Mouse (Mus musculus) layer of hippocampus, postnatal 10 days (tissue): Measurements from ENCODE around the gene C1qtnf5. TPM values are rescaled to one million over a fixed set of nuclear protein-coding genes. Genes with fewer than 3 reads are reported as not detected.

Experiments used
- DNase-seq, 2 experiments: peaks; one replicate each; pipeline ENCODE4 v3.0.0; 2021; ENCODE audit warnings: low spot score in 2 of 2
- total RNA-seq, 2 experiments: library from RNA; stranded (reverse); gene quantifications; 2 replicates each; pipeline ENCODE4 v1.2.3; 2021

The C1qtnf5 gene
- total RNA-seq, 2 experiments from 2014 or later = 16.0 to 17.6 TPM

DNA sequence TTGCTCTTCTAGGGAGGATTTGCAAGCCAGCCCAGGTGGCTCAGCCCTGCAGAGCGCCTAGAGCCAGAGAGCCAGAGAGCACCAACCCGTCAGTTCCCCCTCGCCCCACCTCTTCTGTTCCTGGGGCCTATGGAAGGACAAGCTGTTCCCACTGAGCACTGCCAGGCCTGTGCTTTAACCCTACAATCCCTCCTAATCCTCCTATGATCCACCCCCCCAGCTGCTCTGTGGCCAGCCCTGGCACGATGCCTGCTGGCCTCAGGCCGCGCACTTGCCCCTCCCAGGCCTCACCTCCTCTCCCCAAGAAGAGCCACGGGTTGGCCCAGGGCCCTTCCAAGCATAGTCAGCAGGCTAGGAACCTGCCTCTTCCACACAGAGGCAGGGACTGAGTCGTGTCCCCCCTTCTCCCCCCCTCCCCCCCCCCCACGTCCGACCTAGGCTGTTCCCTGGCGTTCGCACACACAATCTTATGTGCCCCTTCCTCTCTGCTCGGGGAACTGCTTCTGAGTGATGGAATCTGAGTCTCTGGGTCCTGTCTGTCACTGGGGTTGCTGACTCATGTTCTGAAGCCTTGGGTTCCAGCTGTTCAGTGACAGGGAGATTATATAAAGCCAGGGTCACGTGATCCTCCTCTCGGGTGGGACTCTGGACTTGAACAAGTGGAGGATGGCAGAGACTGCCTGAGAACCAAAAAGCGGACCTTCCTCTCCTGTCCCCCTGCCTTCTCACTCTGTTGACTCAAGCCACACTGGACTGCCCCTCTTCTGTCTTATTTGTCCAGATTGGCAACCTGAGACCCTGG, 27.9 kb upstream of the C1qtnf5 start:
- peak; percentile 64 to 70 for DNase-seq

DNA sequence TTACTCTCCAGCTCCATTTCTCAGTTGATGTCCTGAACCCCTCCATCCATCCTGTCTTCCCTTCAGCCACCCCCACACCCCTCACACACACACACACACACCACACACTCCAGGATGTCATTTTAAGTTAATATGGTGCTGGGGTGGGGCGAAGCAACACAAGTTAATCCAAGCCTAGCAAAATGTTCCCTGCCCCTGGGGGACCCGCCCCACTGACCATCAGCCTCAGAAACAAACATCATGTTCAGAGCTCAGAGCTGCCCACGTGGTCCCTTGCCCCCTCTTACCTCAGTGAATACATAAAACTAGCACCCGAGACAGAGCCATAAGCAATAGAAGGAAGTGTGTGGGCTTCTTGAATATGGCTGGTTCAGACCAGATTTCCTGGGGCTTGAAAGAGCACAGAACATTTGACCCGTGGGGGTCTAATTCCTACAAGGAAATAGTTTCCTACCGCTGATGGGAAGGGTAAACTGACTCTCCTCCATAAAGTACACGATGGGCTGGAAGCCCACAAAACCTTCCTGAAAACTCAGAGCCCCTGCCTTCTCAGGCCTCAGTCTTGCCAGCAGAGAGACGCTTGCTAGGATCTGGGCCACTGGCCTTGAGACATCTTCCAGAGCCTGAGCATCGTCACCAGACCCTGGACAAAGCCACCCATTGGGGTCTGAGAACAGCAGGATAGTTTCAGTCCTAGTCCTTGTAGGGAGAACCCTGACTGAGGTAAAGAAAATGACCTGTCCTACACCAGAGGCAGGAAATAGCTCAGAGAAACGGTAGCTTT, 26.9 kb upstream of the C1qtnf5 start:
- no peak for DNase-seq

DNA sequence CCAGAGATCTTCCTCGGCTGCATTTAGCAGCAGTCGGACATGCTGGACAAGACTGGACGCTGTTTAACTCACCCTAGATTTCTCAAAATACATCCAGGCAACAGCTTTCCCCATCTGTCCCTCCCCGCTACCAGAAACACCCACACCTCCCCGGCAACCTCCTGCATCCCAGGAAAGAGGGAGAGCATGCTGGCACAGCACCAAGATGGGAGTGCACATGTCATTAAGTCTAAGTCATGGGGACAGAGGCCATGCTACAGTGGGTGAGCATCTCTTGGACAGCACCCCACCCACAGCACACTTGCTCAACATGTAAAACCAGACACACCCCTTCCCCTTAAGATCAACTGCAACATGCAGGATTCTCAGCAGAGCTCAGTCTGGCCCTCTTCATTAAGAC, 26.1 kb upstream of the C1qtnf5 start:
- DNase-seq = no peak

DNA sequence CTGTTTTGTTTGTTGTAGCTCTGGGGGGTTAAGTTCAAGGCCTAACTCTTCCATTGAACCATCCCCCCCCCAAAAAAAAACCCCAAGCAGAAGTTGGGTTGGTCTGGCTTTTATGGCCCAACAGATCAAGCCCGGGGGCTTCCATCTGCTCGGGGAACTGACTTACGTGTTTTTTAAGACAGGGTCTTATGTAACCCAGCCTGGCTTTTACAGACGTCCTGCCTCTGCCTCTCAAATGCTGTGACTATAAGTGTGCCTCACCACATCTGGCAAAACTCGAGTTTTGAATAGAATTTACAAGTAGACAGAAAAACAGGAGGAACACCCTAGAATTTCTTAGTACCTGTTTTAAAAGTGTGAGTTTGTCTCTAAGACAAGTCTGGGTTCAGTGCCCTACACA, 25.5 kb upstream of the C1qtnf5 start:
- no peak for DNase-seq

DNA sequence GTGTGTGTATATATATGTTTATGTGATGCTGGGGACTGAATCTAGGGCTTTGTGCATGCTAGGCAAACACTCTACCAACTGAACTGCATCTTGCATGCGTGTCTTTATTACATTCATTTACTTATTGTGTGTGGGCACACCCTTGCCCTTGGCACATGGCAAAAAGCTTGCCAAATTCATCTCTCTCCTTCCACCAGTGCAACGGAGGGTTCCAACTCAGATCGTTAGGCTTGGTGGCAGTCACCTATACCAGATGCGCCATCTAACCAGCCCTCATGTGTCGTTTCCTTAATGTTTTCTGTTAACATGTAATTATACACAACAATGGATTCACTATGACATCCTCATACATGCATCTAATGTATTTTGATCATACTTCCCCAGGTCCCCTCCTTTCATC, 24.8 kb upstream of the C1qtnf5 start:
- DNase-seq = no peak

DNA sequence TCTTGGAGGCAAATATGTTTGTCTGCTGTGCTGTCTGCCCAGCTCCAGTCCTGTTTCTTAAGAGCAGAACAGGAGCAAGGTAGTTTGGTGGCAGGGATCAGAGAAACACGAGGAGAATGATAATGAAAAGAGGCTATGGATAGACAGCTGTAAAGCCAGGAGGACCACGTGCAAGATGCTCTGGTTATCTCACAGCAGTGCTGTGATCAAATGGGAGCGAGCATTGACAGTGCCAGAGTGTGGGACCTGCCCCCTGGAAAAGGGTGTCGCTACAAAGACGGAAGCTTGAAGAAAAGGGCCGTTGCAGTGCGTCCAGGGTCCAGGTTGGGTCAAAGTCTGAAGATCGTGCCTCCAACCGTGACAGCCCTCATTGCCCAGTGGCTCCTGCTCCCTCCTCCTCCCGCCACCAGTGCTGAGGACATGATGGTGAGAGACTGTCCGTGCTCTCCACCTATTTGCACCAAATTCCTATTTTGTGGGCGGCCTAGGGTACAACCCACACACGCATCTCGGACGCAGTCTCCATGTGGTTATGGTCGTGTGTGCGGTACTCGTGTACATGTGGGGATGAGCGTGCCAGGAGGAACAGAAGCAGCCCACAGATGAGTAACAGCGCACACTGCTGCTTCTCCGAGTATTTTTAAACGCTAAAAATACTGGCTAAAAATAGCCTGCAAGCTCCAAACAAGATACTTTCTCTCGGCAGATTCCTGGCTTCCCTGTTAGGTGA, 23.5 kb upstream of the C1qtnf5 start:
- DNase-seq = no peak

DNA sequence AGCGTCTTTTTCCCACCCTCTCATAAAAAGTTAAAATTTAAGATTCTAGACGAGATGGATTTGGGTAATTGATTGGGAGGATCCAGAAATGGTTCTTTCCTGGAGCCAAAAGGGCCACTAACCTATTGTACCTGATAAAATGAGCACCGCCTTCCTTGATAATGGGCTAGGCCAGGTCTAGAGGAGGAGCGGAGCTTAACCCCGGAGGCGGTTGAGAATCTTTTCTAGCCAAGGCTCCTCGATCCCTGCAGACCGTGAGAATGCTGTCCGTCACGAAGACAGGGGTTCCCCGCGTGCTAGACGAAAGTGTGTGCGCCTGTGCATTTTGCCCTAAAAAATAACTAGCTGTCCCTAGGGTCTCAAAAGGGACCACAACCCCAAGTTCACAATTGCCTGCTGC, 22.8 kb upstream of the C1qtnf5 start:
- no peak for DNase-seq

DNA sequence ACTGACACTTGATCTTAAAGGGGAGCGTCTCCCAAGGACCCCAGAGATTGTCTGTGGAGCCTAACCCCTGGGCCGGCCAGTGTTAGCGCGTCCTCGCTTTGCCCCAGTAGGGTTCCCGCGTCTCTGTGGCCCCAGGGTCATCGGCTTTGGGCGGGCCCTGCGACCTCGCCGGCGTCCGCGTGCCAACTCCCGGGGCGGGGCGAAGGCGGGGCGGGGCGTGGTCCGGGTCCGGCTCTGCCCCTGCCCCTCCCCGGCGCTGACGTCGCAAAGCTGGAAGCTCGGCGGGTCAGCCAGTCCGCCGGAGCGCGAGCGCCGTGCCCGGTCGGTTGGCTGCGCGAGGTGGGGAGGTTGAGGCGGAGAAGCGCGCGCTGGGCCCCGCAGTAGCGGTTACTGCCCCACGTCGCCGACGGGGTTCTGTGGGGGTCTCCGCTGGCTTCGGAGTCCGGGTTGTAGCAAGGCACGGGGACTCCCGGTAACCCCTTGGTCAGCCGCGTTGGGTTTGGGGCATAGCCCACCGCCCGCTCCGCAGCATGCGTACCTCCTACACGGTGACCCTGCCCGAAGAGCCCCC, 22.3 kb upstream of the C1qtnf5 start:
- peak; percentile 80 to 89 for DNase-seq

DNA sequence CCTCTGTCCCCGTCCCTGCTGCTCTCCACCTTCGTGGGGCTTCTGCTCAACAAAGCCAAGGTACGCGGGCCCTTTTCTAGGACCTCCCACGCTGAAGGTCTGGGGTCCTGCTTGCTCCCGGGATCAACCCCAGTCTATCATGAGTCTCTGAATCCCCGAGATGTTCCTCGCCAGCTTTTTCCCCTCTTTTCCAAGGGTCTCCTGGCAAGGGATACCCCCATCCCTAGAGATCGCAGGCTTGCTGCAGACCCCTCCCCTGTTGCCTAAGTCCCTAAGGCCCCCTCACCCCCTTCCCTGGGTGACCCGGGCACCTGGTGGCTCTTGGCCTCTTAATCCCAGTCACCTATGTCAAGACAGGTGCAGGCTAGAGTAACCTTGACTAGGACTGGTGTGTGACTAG, 21.8 kb upstream of the C1qtnf5 start:
- DNase-seq = no peak

DNA sequence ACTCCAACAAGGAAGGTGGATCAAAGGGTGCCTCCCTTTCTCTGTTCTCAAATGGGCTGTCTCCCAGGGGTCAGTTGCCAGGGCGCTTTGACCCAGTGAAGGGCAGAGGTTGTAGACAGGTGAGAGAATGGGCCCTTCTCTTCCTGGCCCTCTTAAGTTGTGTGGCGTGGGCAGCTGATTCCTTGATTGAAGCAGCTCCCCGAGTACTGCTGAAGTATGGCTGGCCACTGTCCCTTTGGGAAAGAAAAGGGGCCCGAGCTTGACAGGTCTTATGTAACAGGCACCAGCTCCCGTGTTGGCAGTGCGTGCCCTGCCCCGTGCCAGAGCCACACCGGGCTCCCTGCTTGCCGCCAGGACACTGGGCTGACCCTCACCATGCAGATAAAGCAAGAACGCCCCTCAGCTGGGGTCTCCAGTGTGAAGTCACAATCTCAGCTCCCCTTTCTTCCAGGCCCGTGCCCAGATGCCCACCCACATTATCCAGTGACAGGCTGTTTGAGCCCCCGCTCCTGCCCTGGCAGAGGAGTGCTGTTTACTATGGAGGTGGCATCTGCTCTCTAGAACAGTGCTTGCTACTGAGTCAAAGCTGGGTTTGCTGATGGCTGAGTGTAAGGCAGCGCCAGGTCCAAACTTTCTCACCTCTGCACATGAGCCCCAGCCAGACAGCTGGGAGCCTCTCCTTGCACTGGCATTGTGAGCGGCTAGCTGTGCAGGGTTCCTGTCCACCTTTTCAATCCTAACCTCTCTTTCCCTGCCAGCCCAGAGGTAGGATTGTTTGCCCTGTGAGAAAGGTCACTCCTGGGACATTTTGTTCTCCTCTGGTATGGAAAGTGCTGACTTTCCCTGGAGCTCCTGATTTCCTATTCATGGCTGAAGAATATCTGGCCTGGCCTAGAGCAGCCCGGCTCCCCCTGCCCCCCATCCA, 21.0 kb upstream of the C1qtnf5 start:
- peak; percentile 60 to 72 for DNase-seq

DNA sequence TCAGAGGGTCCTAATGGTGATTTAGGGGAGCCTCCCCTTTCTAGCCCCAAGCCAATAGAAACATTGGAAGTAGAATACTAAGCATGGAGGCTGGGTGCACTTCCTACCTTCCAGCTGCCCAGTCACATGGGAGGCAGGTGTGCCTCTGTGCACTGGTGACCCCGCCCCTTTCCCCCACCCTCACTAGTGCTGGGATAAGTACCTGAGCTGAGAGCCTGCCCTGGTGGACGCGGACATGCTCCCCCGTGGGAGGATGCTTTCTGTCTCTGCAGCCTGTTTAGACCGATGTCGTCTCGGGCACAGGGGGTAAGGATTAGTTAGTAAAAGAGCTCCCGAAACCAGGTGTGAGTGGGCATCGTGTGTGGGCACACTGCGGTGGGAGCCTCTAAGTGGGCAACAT, 20.1 kb upstream of the C1qtnf5 start:
- DNase-seq = no peak

DNA sequence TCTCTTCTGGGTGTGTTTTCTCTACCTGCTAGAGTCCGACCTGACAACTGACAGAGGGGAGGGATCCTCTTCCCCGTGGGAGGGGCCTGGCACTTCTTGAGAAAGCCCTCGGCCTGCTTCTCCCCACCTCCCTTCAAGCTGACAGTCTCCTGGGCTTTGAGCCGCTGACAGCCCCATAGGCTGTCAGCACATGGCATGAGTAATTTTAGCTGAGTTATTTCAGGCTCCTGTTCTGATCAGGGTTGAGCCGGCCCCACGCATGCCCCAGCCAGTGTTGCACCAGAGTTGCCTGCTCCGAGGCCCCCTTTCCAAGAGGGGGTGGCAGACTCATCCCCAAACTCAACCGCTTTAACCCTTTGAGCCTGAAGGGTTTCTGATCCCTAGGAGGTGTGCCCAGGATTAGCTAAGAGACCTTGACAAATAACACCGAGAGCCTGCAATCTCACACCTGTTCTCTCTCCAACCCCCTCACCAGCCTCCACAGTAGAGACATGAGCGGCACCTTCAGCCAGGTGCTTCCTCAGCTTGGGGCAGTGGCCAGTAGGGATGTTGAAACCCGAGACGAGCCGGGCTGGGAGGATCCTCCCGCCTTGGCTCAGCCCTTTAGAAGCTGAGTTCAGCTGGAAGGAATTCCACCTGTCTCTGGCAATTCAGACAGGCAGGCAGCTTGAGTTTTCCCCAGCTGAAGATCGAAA, 19.1 kb upstream of the C1qtnf5 start:
- no peak for DNase-seq

DNA sequence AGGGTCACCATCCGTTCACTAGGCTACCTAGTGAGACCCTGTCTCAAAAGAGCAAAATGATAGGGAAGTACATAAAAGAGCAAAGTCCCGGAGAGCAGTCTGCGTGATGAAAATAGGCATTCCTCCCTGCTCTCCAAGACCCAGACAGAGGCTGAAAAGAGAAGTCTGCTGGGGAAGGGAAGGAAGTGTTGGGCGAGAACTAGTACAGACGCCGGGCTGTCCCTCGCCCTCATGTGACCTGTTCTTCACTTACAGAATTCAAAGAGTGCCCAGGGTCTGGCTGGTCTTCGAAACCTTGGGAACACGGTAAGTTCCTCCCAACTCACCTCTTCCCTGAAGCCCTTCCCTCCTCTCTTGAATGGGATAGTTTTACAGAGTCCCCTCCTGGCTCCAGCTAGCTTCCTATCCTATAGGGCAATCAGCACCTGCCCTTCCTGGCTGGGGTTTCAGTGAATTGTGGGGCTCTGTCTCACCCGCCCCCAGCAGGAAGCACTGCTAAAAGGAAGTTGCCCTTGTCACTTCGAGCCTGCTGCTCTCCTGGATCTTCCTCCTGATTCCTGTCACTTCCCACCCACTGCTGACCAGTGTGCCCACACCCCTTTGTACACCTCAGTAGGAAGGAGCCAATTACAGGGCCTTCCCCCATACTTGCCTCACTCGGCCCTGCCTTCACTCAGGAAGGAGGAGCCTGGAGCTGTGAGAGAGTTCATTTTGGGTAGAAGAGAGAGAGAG, 18.0 kb upstream of the C1qtnf5 start:
- no peak for DNase-seq

DNA sequence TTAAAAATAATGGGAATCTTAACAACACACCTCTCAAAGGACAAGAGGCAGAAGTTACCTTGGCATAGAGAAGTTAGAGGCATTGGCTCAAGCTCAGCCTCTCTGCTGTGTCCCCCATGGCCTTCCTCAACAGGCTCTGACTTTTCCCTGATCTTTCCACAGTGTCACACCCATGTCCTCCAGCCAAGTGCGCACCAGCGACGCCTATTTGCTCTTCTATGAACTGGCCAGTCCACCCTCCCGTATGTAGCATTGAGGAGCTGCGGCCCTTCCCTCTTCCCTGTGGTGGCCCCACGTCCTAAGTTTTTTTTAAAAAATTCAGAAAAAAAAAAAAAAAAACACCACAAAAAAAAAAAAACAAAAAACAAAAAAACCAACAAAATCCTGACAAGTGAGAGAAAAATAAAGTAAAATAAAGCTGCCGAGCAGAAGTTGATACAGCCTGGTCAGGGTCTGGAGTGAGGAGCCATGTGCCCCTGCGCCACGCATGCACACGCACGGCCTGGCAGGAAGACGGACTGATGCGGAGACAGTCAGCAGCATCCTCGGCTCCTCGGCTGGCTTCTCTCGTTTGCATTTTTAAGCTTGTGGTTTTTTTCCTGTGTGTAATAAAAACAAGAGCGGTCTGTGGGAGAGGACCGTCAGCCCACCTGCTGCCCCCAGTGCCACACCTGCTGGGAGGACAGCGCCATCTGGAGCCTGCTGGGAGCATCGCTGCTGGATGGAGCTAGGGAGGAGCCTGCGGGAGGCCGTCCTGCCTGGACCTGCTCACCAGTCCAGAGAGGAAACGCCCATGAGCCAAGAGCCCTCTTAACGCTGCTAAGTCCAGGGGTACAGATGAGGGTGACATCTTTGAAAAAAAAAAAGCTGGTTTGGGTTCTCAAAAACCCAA, 13.2 kb upstream of the C1qtnf5 start:
- peak; percentile 86 to 91 for DNase-seq

DNA sequence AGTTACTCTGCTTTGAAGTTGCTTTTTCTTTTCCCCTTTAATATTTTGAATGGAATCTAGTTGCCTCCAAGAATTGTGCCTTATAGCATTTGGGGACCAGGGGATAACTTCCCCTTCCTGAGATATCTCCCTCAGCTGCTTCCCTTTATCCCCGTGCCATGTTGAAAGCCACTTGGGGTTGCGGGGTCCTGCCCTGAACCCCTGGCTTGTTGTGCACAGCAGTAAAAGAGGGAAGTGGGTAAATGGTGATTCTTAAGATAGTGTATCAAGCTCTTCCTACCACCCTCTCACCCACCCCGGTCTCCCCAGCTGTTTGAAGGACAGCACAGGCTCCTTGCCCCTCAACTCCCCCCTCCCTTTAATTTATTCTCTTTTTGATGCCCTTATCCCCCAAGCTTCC, 12.3 kb upstream of the C1qtnf5 start:
- DNase-seq = no peak

DNA sequence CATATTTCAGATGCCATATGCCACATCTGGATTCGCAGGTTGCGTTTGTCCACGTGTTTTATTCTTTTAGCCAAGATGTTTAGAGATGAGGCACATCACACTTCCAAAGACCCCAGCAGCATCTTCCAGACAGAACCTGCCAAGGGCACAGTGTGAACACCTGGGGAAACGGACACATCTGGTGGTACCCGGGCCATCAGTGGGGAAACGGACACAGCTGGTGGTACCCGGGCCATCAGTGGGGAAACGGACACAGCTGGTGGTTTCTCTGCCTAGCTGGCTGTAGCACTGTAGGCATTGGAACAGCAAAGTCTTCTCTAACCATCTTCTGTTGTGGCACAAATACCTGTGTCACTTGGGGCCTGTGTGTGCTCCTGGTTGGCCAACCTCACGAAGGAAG, 11.3 kb upstream of the C1qtnf5 start:
- DNase-seq = no peak

DNA sequence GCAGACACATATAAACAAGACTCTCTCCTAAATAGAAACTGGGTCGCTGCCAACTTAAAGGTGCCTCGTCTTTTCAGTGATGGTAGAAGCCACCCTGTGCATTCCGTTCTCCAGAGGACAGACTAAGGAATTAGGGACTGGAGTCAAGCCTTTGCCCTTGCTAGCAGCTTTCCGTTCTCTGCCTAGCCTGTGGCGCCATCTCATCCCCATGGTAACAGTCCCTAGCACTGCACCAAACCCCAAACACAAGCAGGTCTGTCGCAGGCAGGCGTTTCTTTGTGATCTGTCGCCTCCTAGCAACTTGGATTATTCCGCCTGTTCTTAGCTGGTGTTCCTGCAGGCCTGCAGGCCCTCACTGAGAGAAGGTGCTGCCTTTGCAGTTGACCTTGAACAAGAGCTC, 10.5 kb upstream of the C1qtnf5 start:
- peak; percentile 61 to 62 for DNase-seq

DNA sequence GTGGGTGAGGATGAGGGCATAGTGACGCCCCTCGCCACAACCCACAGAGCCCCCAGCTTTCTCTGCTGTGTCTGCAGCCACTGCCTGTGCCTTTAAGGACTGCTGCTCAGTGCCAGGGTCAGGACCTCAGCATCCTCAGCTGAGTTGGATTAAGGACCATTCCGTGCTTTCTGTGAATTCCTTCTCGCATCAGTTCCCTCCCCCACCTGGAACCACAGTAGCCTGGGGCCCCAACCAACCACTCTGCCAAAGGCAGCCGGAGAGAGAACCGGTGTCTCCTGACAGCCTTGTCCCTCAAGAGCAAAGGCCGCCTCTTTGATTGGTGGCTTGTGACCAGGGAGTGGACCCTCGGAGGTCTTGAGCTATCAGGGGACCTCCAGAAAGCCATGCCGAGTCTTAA, 5.6 kb upstream of the C1qtnf5 start, which contains the start of gene Mfrp:
Mfrp (plus strand) TSS at position 240 of the 400 bp plus-strand sequence.
- no peak for DNase-seq
